ENCODE assay signal across 8 mouse cellular contexts in the genomic region with DNA sequence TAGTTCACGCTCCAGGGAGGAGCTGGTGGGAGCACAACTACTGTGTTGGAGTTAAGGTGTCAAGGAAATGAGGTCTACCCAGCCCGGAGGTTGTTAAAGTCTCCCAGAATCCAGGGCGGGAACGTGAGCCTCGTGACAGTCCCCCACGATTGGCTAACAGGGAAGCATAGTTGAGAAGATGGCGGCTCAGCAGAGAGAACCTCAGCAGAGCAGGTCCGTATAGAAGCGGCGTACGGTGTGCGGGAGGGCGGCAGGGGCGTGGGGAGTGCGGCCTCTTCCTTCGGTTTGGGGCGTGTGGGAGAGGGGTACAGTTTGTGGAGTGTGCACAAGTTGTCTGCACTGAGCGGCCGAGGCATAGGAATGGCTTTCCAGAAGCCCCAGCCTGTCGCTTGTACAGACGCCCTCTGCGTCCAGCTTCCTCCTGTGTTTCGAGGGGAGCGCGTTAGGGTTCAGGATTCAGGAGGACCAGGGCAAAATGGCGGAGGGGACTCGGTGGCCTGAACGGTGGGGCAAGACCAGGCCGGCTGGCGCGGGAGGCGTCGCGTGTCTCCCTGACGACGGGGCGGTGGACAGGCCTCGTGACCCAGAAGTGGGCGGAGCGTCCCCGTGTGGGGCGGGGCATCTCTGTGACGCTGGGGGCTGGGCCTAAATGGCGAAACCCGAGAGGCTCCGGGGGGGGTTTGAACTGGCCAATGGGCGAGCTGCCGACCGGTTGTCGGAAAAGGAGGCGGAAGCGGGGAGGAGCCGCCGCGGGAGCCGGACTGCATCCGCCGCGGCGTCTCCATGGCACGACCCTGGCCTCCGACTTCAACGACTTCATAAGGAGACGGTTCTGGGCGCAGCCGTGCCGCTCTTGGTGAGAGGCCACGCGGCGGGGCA. TPM values are rescaled to one million over a fixed set of nuclear protein-coding genes. Genes with fewer than 3 reads are reported as not detected.
DNase-seq lines count a peak whose midpoint lies in the region; ATAC-seq and TF ChIP-seq lines count a peak whose summit lies in the region.

A gene (plus strand): TSS at position 156 of the 879 bp plus-strand sequence.

- peaks cover 30% of the 10 kb centered on the region for H3K36me3 ChIP-seq in forebrain, embryonic 10.5 days (replicated peaks)
- peaks cover 25% of the 10 kb centered on the region for H3K36me3 ChIP-seq in heart, embryonic 15.5 days
- H3K36me3 ChIP-seq in liver, embryonic 14.5 days (replicated peaks; ENCODE audit: control insufficient read depth, insufficient read depth, low read depth) = peaks cover 25% of the 10 kb centered on the region
- H3K36me3 ChIP-seq in neural tube, embryonic 11.5 days (ENCODE audit: control insufficient read depth, insufficient read depth, low read length) = peaks cover 16% of the 10 kb centered on the region
- H3K36me3 ChIP-seq in stomach, postnatal 0 days (ENCODE audit: control insufficient read depth, insufficient read depth, low read length) = peaks cover 12% of the 10 kb centered on the region

- H3K4me1 ChIP-seq in forebrain, embryonic 10.5 days = peaks cover 24% of the 10 kb centered on the region
- H3K4me1 ChIP-seq in heart, embryonic 15.5 days (replicated peaks) = peaks cover 11% of the 10 kb centered on the region
- H3K4me1 ChIP-seq in liver, embryonic 14.5 days (replicated peaks; ENCODE audit: control insufficient read depth in 2 of 2, insufficient read depth in 2 of 2, low read length in 1 of 2) = peaks cover 14 to 16% of the 10 kb centered on the region in 2 experiments
- peaks cover 5% of the 10 kb centered on the region for H3K4me1 ChIP-seq in neural tube, embryonic 11.5 days (ENCODE audit: control insufficient read depth, insufficient read depth, low read length)
- H3K4me1 ChIP-seq in stomach, postnatal 0 days (replicated peaks; ENCODE audit: control insufficient read depth, insufficient read depth) = peaks cover 3% of the 10 kb centered on the region

- peaks cover 13% of the 10 kb centered on the region; the same call in 1 of the 2 replicates for H3K27me3 ChIP-seq in forebrain, embryonic 10.5 days (ENCODE audit: poor library complexity, severe bottlenecking)
- H3K27me3 ChIP-seq in heart, embryonic 15.5 days = 0 out of 2 replicates have a peak, but pooled peaks cover 6% of the 10 kb centered on the region
- peaks cover 5% of the 10 kb centered on the region for H3K27me3 ChIP-seq in liver, embryonic 14.5 days (ENCODE audit: control insufficient read depth, insufficient read depth, low read length)
- H3K27me3 ChIP-seq in neural tube, embryonic 11.5 days (ENCODE audit: control insufficient read depth, insufficient read depth, low read length) = no peaks in the 10 kb centered on the region
- no peaks in the 10 kb centered on the region for H3K27me3 ChIP-seq in stomach, postnatal 0 days (ENCODE audit: control insufficient read depth, insufficient read depth, low read length)

- DNase-seq in CD8-positive naive resting alpha-beta T cell, adult 2 months (ENCODE audit: low read depth in 2 of 2, low spot score in 2 of 2) = peak; percentile 100
- peak; percentile 99 for DNase-seq in c-Kit-positive CD71-negative TER-119-negative erythroid progenitor cells, embryonic 14.5 days (ENCODE audit: low read depth)
- DNase-seq in forebrain, embryonic 10.5 days (ENCODE audit: extremely low spot score, low spot score) = peak; percentile 100
- peak; percentile 99 to 100 for DNase-seq in kidney, postnatal 25 days
- DNase-seq in liver, embryonic 14.5 days (ENCODE audit: low read depth in 3 of 3, low spot score in 3 of 3) = peak; percentile 97
- DNase-seq in neural tube, embryonic 11.5 days (ENCODE audit: low spot score) = peak; percentile 100
- DNase-seq in stomach, postnatal 0 days (ENCODE audit: low spot score) = peak; percentile 100

- peak within 1 kb of the TSS; percentile 100 for H3K4me3 ChIP-seq in forebrain, embryonic 10.5 days
- H3K4me3 ChIP-seq in heart, embryonic 15.5 days = peak within 1 kb of the TSS; percentile 99
- peak within 1 kb of the TSS; percentile 84 to 99 for H3K4me3 ChIP-seq in liver, embryonic 14.5 days (ENCODE audit: insufficient read depth in 1 of 2, low read depth in 2 of 2, low read length in 2 of 2)
- peak within 1 kb of the TSS; percentile 100 for H3K4me3 ChIP-seq in neural tube, embryonic 11.5 days (ENCODE audit: low read depth, low read length)
- peak within 1 kb of the TSS; percentile 99 for H3K4me3 ChIP-seq in stomach, postnatal 0 days (ENCODE audit: low read depth, low read length)

- peak within 1 kb of the TSS; percentile 85 for H3K9ac ChIP-seq in heart, embryonic 15.5 days
- H3K9ac ChIP-seq in liver, embryonic 14.5 days (replicated peaks) = peak within 1 kb of the TSS; percentile 98
- peak within 1 kb of the TSS; percentile 91 for H3K9ac ChIP-seq in neural tube, embryonic 11.5 days (ENCODE audit: low read length)
- peak within 1 kb of the TSS; percentile 91 for H3K9ac ChIP-seq in stomach, postnatal 0 days (ENCODE audit: low read length)

- peak within 1 kb of the TSS; percentile 98 for H3K27ac ChIP-seq in forebrain, embryonic 10.5 days
- H3K27ac ChIP-seq in heart, embryonic 15.5 days = peak within 1 kb of the TSS; percentile 80
- peak within 1 kb of the TSS; percentile 91 for H3K27ac ChIP-seq in liver, embryonic 14.5 days
- peak within 1 kb of the TSS; percentile 88 for H3K27ac ChIP-seq in neural tube, embryonic 11.5 days (ENCODE audit: low read depth, low read length)
- H3K27ac ChIP-seq in stomach, postnatal 0 days (replicated peaks) = peak within 1 kb of the TSS; percentile 95

- under 1% methylated on average over 70 of the region's 70 CpGs for WGBS in forebrain, embryonic 10.5 days
- WGBS in heart, embryonic 15.5 days = 1% methylated on average over 69 of the region's 70 CpGs
- WGBS in liver, embryonic 14.5 days (ENCODE audit: insufficient replicate concordance) = under 1% methylated on average over 70 of the region's 70 CpGs
- WGBS in neural tube, embryonic 11.5 days = 1% methylated on average over 68 of the region's 70 CpGs
- WGBS in stomach, postnatal 0 days = under 1% methylated on average over 61 of the region's 70 CpGs

- TF ChIP-seq EP300 in liver, embryonic 14.5 days (IDR thresholded peaks at IDR 0.05; ENCODE audit: low read depth) = no peak
- TF ChIP-seq EP300 in stomach, postnatal 0 days (optimal IDR thresholded peaks at IDR 0.05) = no peak

- TF ChIP-seq CTCF in liver, embryonic 14.5 days (IDR thresholded peaks at IDR 0.05; ENCODE audit: low read depth) = no peak
- no peak for TF ChIP-seq CTCF in stomach, postnatal 0 days (IDR thresholded peaks at IDR 0.05; ENCODE audit: low read depth)

- H3K9me3 ChIP-seq in forebrain, embryonic 10.5 days = no peaks in the 10 kb centered on the region
- H3K9me3 ChIP-seq in heart, embryonic 15.5 days (replicated peaks) = no peaks in the 10 kb centered on the region
- H3K9me3 ChIP-seq in liver, embryonic 14.5 days (ENCODE audit: control insufficient read depth, low read length) = no peaks in the 10 kb centered on the region
- no peaks in the 10 kb centered on the region for H3K9me3 ChIP-seq in neural tube, embryonic 11.5 days (ENCODE audit: control insufficient read depth, low read length)
- no peaks in the 10 kb centered on the region for H3K9me3 ChIP-seq in stomach, postnatal 0 days (ENCODE audit: control insufficient read depth, low read length)

- H3K4me2 ChIP-seq in heart, embryonic 15.5 days = peak within 1 kb of the TSS; percentile 97
- H3K4me2 ChIP-seq in liver, embryonic 14.5 days (ENCODE audit: low read depth) = peak within 1 kb of the TSS; percentile 99
- peak within 1 kb of the TSS; percentile 83 for H3K4me2 ChIP-seq in neural tube, embryonic 11.5 days (ENCODE audit: low read depth)
- peak within 1 kb of the TSS; percentile 86 for H3K4me2 ChIP-seq in stomach, postnatal 0 days (replicated peaks; ENCODE audit: low read depth)

- peak; percentile 91 for ATAC-seq in heart, embryonic 15.5 days (replicated peaks; ENCODE audit: insufficient number of reproducible peaks, insufficient read depth, low FRiP score, low read depth)
- peak; percentile 79 for ATAC-seq in liver, embryonic 14.5 days (ENCODE audit: insufficient read depth)
- peak; percentile 87 for ATAC-seq in neural tube, embryonic 11.5 days (ENCODE audit: insufficient read depth, low FRiP score, low TSS enrichment)
- peak; percentile 94 for ATAC-seq in stomach, postnatal 0 days (ENCODE audit: low FRiP score, low TSS enrichment)

RNA-seq across cellular contexts. Expression of the gene that starts here (rescaled TPM):
- 124 and 125 TPM in 2 replicates for polyA plus RNA-seq in forebrain, embryonic 10.5 days (2016; fragmentation: Nextera tagmentation; extraction: Ambion mirVana)
- polyA plus RNA-seq in heart, embryonic 15.5 days (2015; fragmentation: Nextera tagmentation; extraction: Ambion mirVana) = 42.4 and 45.2 TPM in 2 replicates
- polyA plus RNA-seq in liver, embryonic 14.5 days (2012; rRNA removed) = 21.0 and 29.6 TPM in 2 replicates
- polyA plus RNA-seq in liver, embryonic 14.5 days (2014; fragmentation: Nextera tagmentation; extraction: Ambion mirVana) = 23.5 and 29.1 TPM in 2 replicates
- 74.6 and 78.9 TPM in 2 replicates for polyA plus RNA-seq in neural tube, embryonic 11.5 days (2014; fragmentation: Nextera tagmentation; extraction: Ambion mirVana)
- 20.5 and 22.6 TPM in 2 replicates for polyA plus RNA-seq in stomach, postnatal 0 days (2015; fragmentation: Nextera tagmentation; extraction: Ambion mirVana)

Comparison
In these comparisons a context has a peak if more than half of its experiments do, and no peak if none do; other contexts are left out.
1. Peak in every context shown above with its lines: DNase-seq, ATAC-seq, H3K4me3 ChIP-seq and H3K27ac ChIP-seq.